Mouse (Mus musculus) G1E (cell line): ENCODE measurements at regions not wholly inside any gene's neighbourhood (a gene's known extent, or its start where the extent isn't known, plus 50 kb on each side); places are given as distances from the start of the nearest gene placed in this dataset.

Experiments
- ATAC-seq: 2 replicates; pipeline ENCODE4 v1.8.0; 2016; ENCODE audit warnings: mild to moderate bottlenecking; ENCODE audit not compliant: insufficient number of reproducible peaks, poor library complexity, low FRiP score, severe bottlenecking; ENCODE audit errors: extremely low read depth
- DNase-seq: peaks from one replicate; pipeline ENCODE4 v3.0.0; 2012; ENCODE audit warnings: low spot score
- H3K27me3 ChIP-seq: 2 replicates; pipeline ENCODE4 v1.6.1; 2012; ENCODE audit warnings: mild to moderate bottlenecking, low read length, inconsistent platforms; ENCODE audit not compliant: insufficient read depth
- H3K36me3 ChIP-seq: replicated peaks from 2 replicates; pipeline ENCODE3; 2012; ENCODE audit warnings: mild to moderate bottlenecking, inconsistent platforms
- H3K4me1 ChIP-seq: 2 replicates; pipeline ENCODE4 v1.6.1; 2012; ENCODE audit warnings: low read depth, low read length, inconsistent platforms, mixed read lengths; ENCODE audit not compliant: insufficient read depth
- H3K4me3 ChIP-seq: 2 replicates; pipeline ENCODE4 v1.5.1; 2012; ENCODE audit warnings: low read depth, mild to moderate bottlenecking, inconsistent platforms, low read length, moderate library complexity, mixed read lengths
- H3K9me3 ChIP-seq: replicated peaks from 2 replicates; pipeline ENCODE4 v1.6.1; 2012; ENCODE audit warnings: inconsistent platforms
- CTCF ChIP-seq: IDR thresholded peaks from 2 replicates; pipeline ENCODE4 v1.5.1; 2012; ENCODE audit warnings: low read depth, low read length, inconsistent platforms, mixed read lengths
- GATA1 ChIP-seq: IDR thresholded peaks from 2 replicates; pipeline ENCODE4 v1.6.1; 2012; ENCODE audit warnings: borderline replicate concordance, low read length, inconsistent platforms, mixed read lengths
- GATA2 ChIP-seq: IDR thresholded peaks from 2 replicates; pipeline ENCODE4 v1.6.1; 2012; ENCODE audit warnings: low read depth, low read length, inconsistent platforms, borderline replicate concordance
- POLR2AphosphoS5 ChIP-seq: IDR thresholded peaks from 2 replicates; pipeline ENCODE4 v1.6.1; 2012; ENCODE audit warnings: low read depth, low read length, inconsistent platforms; ENCODE audit not compliant: insufficient replicate concordance
- TAL1 ChIP-seq: conservative IDR thresholded peaks from 2 replicates; pipeline ENCODE4 v1.6.1; 2012; ENCODE audit warnings: low read depth, low read length, inconsistent platforms, mixed read lengths

DNA sequence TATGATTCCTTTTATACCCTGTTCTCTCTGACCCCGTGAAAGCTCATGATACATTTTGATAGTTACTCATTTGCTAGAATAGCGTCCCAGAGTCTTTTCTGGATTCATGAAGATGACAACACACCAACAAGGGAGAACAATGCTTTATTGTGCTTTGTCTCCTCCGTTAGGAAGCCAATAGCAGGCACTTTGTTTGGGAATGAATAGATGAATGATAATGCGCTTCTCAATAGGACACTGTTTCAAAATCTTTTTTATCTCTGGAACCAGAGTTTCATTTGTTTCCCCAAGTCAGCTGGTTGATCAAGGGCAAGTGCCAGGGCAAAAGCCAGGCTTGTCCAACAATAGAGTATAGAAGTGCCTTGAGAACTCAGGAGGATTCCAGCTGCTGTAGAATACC lies 446.5 kb downstream of the Kcnj2 start:
- Histone ChIP-seq H3K9me3 (no peaks in the 10 kb centered on the region; the same call in 1 of the 2 replicates), H3K4me1 (no peaks in the 10 kb centered on the region), H3K4me3 (no peak overlapping the region), H3K36me3 (no peaks in the 10 kb centered on the region), H3K27me3 (no peaks in the 10 kb centered on the region)
- no peak for TF ChIP-seq TAL1
- TF ChIP-seq POLR2AphosphoS5 = no peak
- no peak for TF ChIP-seq CTCF
- TF ChIP-seq GATA2 = no peak
- no peak for TF ChIP-seq GATA1
- DNase-seq (no peak), ATAC-seq (no peak)

DNA sequence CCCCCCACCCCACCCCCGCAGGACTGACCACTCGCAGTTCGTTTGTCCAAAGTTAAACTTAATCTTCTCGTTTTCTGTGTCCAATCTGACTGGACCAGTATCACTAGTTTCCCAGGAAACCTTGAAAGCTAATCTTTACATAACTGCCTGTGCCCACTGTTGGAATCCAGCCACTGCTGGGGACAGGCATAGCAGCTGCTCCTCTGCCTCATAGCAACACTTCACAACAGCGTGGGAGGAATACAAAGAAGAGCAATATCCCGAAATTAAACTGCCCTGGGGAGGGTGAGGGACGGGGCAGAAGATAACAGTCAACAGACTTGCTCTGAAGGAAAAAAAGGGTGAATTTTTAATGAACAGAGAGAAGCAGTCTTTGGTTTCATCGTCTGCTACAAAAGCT lies 456.8 kb downstream of the Kcnj2 start:
- no peak for DNase-seq
- Histone ChIP-seq H3K27me3 (no peaks in the 10 kb centered on the region), H3K9me3 (no peaks in the 10 kb centered on the region), H3K4me3 (no peak overlapping the region), H3K36me3 (no peaks in the 10 kb centered on the region), H3K4me1 (no peaks in the 10 kb centered on the region)
- TF ChIP-seq TAL1 (no peak), GATA2 (no peak), GATA1 (no peak), POLR2AphosphoS5 (no peak), CTCF (no peak)
- no peak for ATAC-seq

DNA sequence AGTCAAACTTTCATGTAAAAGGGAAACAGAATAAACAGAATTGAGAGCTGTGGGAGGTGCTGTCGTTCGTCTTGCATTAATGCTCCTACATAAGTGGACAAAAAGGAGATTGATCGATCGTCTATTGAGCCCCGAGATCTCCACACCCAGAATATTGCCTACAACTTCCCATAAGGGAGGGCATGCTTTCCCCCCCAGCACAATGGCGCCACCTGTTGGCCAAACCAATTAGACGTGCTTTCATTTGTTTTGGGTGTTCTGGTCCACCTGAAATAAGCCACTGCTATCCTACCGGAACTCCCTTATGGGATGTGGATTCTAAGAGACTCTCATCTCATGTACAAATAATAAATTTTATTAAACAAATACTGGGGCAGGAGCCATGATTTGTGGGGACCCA lies 457.5 kb downstream of the Kcnj2 start:
- H3K4me1 ChIP-seq = no peaks in the 10 kb centered on the region
- no peaks in the 10 kb centered on the region for H3K27me3 ChIP-seq
- DNase-seq = no peak
- H3K36me3 ChIP-seq = no peaks in the 10 kb centered on the region
- ATAC-seq = no peak
- H3K4me3 ChIP-seq = no peak overlapping the region
- TF ChIP-seq TAL1 = no peak
- no peak for TF ChIP-seq GATA2
- TF ChIP-seq CTCF = 0 out of 2 replicates have a peak, but pooled peaks have one; percentile 19
- no peaks in the 10 kb centered on the region for H3K9me3 ChIP-seq

DNA sequence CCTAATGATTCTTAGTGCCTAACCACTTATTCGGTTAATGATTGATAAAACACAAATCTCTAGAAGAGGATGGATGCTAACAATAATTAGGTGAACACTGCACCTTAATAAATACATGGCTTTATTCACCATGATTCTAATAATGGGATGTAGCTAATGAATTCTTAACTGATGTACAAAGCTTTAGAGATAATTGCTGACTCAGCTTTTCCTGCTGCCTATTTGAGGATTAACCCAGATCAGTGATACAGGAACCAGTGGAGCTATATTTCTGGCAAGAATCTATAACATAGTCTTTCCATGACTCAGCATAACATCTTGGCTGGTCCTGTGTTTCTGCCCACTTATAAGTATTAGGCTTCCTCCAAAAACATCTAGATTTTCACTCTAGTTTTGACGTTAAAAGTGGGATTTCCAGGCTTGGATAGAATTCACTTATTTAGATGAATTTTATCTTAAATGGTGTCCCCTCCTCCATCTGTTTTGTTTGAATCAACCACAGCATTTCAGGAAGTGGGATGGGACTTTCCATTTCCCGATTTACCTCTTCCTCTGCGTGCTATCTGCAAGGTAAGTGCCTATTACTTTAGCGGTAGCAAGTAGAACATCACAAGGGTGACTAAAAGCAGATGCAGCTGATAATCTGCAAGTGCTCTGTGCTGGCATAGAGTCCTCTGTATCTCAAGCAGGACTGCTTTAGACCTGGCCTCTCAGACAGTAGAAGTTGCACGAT lies 460.2 kb downstream of the Kcnj2 start:
- TF ChIP-seq GATA1 = no peak
- TF ChIP-seq POLR2AphosphoS5 = no peak
- no peak for TF ChIP-seq CTCF
- no peak for TF ChIP-seq GATA2
- no peak for TF ChIP-seq TAL1
- H3K36me3 ChIP-seq = no peaks in the 10 kb centered on the region
- no peaks in the 10 kb centered on the region for H3K9me3 ChIP-seq
- DNase-seq (no peak), ATAC-seq (no peak)
- no peaks in the 10 kb centered on the region for H3K27me3 ChIP-seq
- no peaks in the 10 kb centered on the region for H3K4me1 ChIP-seq
- no peak overlapping the region for H3K4me3 ChIP-seq

DNA sequence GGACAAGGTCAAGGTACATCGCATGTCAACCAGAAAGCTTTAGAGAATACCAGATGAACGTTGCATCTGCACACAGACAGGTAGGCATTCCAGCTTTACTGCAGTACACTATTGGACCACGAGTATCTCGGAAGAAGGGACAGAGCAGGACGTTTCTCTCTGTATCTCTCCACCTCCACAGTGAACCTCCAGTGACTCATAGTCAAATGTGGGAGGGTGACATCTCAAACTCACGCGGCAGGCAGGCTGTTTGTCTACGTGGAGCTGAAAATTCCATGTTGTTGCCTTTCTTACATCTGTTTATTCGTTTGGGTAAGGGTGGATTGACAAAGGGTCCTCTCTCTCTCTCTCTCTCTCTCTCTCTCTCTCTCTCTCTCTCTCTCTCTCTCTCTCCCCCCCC lies 463.6 kb downstream of the Kcnj2 start:
- DNase-seq = no peak
- no peaks in the 10 kb centered on the region for H3K9me3 ChIP-seq
- H3K27me3 ChIP-seq = no peaks in the 10 kb centered on the region
- TF ChIP-seq POLR2AphosphoS5 (no peak), GATA2 (no peak), TAL1 (no peak), GATA1 (no peak), CTCF (no peak)
- H3K4me3 ChIP-seq = no peak overlapping the region
- H3K36me3 ChIP-seq = no peaks in the 10 kb centered on the region
- H3K4me1 ChIP-seq = no peaks in the 10 kb centered on the region
- no peak for ATAC-seq

DNA sequence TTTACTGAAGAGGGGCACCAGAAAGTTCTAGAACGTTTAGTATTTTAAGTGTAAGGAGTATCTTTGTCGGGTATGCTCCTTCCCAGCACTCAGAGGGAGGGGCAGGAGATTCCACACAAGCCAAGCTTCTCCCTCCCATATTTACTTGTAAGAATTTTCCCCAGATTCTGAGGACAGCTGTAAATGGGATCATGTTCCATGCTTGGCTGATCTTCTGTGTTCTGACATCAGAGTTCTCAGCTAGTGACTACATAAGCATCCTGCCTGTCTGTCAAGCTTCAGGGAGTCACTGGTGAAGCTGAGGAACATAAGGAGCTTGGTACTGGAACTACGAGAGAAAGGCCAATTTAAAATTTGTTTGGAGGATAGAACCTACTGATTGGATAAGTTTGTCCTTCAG lies 464.9 kb downstream of the Kcnj2 start:
- Histone ChIP-seq H3K9me3 (no peaks in the 10 kb centered on the region), H3K36me3 (no peaks in the 10 kb centered on the region), H3K4me1 (no peaks in the 10 kb centered on the region), H3K4me3 (no peak overlapping the region), H3K27me3 (no peaks in the 10 kb centered on the region)
- no peak for DNase-seq
- ATAC-seq = no peak
- no peak for TF ChIP-seq GATA2
- TF ChIP-seq CTCF = no peak

DNA sequence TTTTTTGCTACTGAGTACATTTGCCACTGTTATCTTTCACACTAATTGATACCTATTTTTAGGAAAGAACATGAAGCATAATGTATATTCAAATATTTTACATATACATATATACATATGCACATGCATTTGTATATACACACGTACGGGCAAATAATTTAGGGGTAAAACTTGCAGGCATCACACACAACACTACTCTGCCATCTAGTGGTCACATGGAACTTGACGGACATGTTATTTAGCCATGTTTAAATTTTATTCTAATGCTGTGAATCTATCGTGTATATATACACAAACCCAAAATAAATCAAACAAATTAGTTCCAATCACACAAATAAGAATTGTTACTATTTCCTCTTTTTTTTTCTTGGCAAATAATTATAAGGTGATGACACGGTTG lies 466.5 kb downstream of the Kcnj2 start:
- no peaks in the 10 kb centered on the region for H3K9me3 ChIP-seq
- H3K4me3 ChIP-seq = no peak overlapping the region
- no peaks in the 10 kb centered on the region for H3K36me3 ChIP-seq
- no peak for ATAC-seq
- no peak for TF ChIP-seq TAL1
- no peak for DNase-seq
- H3K4me1 ChIP-seq = peaks cover 3% of the 10 kb centered on the region; the same call in 1 of the 2 replicates
- H3K27me3 ChIP-seq = no peaks in the 10 kb centered on the region
